Mouse (Mus musculus) heart, embryonic 13.5 days (tissue): ENCODE measurements around the gene Gm7271. TPM values are rescaled to one million over a fixed set of nuclear protein-coding genes. Genes with fewer than 3 reads are reported as not detected.

Source experiments
- ATAC-seq: fragments of 200-750 bp; cut with Nextera tagmentation; 2 replicates; pipeline ENCODE4 v1.8.0; 2017; ENCODE audit warnings: moderate TSS enrichment; ENCODE audit not compliant: insufficient number of reproducible peaks, low FRiP score, low TSS enrichment; ENCODE audit errors: extremely low read depth
- H3K27ac ChIP-seq: fragments of 300-500 bp; sonication (generic); replicated peaks from 2 replicates; pipeline ENCODE4 v1.5.1; 2015; ENCODE audit warnings: moderate library complexity, mild to moderate bottlenecking, inconsistent platforms
- H3K27me3 ChIP-seq: fragments of 300-500 bp; sonication (generic); replicated peaks from 2 replicates; pipeline ENCODE4 v1.6.1; 2015; ENCODE audit warnings: mild to moderate bottlenecking, inconsistent platforms
- H3K36me3 ChIP-seq: fragments of 300-500 bp; sonication (generic); 2 replicates; pipeline ENCODE4 v1.6.1; 2015; ENCODE audit warnings: mild to moderate bottlenecking, inconsistent platforms
- H3K4me1 ChIP-seq: fragments of 300-500 bp; sonication (generic); 2 replicates; pipeline ENCODE4 v1.6.1; 2015; ENCODE audit warnings: inconsistent platforms
- H3K4me2 ChIP-seq: fragments of 300-500 bp; sonication (generic); 2 replicates; pipeline ENCODE4 v1.6.1; 2015; ENCODE audit warnings: inconsistent platforms, mild to moderate bottlenecking, moderate library complexity
- H3K4me3 ChIP-seq: fragments of 300-500 bp; sonication (generic); 2 replicates; pipeline ENCODE4 v1.5.1; 2015; ENCODE audit warnings: moderate library complexity, mild to moderate bottlenecking, inconsistent platforms
- H3K9ac ChIP-seq: fragments of 300-500 bp; sonication (generic); 2 replicates; pipeline ENCODE4 v1.6.1; 2015; ENCODE audit warnings: inconsistent platforms, mild to moderate bottlenecking, moderate library complexity
- H3K9me3 ChIP-seq: fragments of 300-500 bp; sonication (generic); 2 replicates; pipeline ENCODE4 v1.6.1; 2016; ENCODE audit warnings: inconsistent platforms
- WGBS: fragments of 180-500 bp; shearing (Covaris S2); methylation state at CpG from one replicate; pipeline ENCODE4 v1.1.7; 2015; ENCODE audit warnings: mixed read lengths; 5-methylcytosine and 5-hydroxymethylcytosine counted together
- polyA plus RNA-seq: library from polyadenylated mRNA; unstranded; fragments of >200 nt; fragmentation: Nextera tagmentation; extraction: Ambion mirVana; gene quantifications from 2 replicates; pipeline ENCODE4 v1.2.1, GENCODE M21; 2015

Gene Gm7271
- polyA plus RNA-seq = not detected in 2 replicates

- no peak within 1 kb of the TSS for H3K9ac ChIP-seq
- H3K4me3 ChIP-seq = no peak within 1 kb of the TSS
- no peak within 1 kb of the TSS for H3K4me2 ChIP-seq
- 50% methylated on average over 5 of the region's 5 CpGs for WGBS
- no peaks in the 10 kb centered on the region for H3K9me3 ChIP-seq
- H3K27ac ChIP-seq = no peak within 1 kb of the TSS
- no peak for ATAC-seq
- peaks cover 58% of the 10 kb centered on the region for H3K27me3 ChIP-seq
- no peaks in the 10 kb centered on the region for H3K36me3 ChIP-seq
- H3K4me1 ChIP-seq = no peaks in the 10 kb centered on the region
These were observed at the start of gene Gm7271 for GRCm38 (mm10) chr5:76483811-76484210. Gene Gm7271, plus strand, starts transcription at chr5:76484040.

DNA sequence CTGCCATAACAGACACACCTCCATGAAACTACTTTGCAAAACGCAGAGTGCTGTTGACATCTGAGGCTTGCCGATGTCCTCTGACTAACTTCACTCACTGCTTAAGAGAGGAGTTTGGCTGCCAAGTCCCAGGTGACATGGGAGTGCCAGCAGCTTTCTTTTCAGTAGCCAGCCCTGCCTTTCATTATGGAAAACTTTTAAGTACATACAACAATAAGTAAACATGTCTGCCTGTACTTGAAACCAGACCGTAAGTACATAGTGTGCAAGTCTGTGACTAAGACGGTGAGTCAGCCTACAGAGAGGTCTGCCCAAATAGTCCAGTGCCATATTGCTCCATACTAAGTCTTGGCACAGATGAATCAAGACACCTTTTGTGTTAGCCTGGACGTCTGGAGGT, 46.7 kb upstream of the Gm7271 start:
- WGBS = 77% methylated on average over 5 of the region's 5 CpGs

DNA sequence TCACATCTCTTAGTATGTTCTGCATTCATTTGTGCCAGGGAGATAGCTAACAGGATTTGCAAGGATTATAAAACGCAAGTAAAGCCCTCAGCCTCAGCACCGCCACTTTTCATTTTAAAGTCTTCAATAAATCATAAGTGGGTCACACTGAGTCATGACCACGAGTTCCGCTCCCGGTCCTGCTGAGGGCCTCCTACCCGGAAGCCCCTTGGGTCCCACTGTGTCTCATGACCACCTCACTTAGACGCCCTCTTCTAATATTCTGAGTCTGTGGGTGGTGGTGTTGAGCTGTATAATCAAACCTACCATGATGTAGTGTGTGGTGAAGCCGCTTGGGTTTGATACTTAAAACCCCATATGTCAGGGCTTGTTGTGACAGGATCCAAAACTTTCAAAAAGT, 46.1 kb upstream of the Gm7271 start:
- no peaks in the 10 kb centered on the region for H3K36me3 ChIP-seq
- no peaks in the 10 kb centered on the region for H3K4me1 ChIP-seq
- H3K9me3 ChIP-seq = peaks cover 4% of the 10 kb centered on the region; the same call in 1 of the 2 replicates
- 85% methylated on average over 8 of the region's 8 CpGs for WGBS
- H3K27ac ChIP-seq = no peak overlapping the region
- H3K4me3 ChIP-seq = no peak overlapping the region
- no peak overlapping the region for H3K9ac ChIP-seq
- H3K27me3 ChIP-seq = no peaks in the 10 kb centered on the region
- no peak for ATAC-seq
- H3K4me2 ChIP-seq = no peak overlapping the region

More for the DNA sequence above, 46.7 kb upstream of the Gm7271 start:
- H3K36me3 ChIP-seq = no peaks in the 10 kb centered on the region
- H3K4me1 ChIP-seq = no peaks in the 10 kb centered on the region
- no peak overlapping the region for H3K27ac ChIP-seq
- peaks cover 4% of the 10 kb centered on the region; the same call in 1 of the 2 replicates for H3K9me3 ChIP-seq
- no peak overlapping the region for H3K4me2 ChIP-seq
- no peak overlapping the region for H3K4me3 ChIP-seq
- H3K9ac ChIP-seq = no peak overlapping the region
- ATAC-seq = no peak
- no peaks in the 10 kb centered on the region for H3K27me3 ChIP-seq

- Histone ChIP-seq H3K4me1 (no peaks in the 10 kb centered on the region), H3K4me2 (no peak overlapping the region), H3K9ac (no peak overlapping the region), H3K36me3 (no peaks in the 10 kb centered on the region), H3K4me3 (no peak overlapping the region), H3K27ac (no peak overlapping the region), H3K9me3 (no peaks in the 10 kb centered on the region), H3K27me3 (no peaks in the 10 kb centered on the region)
- ATAC-seq = no peak
- WGBS = 65% methylated on average over 4 of the region's 4 CpGs
These were observed 42.4 kb upstream of the Gm7271 start for GRCm38 (mm10) chr5:76441431-76441830.

GRCm38 (mm10) chr5:76474931-76475330, 8.9 kb upstream of the Gm7271 start:
- 75% methylated on average over 2 of the region's 2 CpGs for WGBS
- no peaks in the 10 kb centered on the region for H3K36me3 ChIP-seq
- no peak overlapping the region for H3K4me2 ChIP-seq
- H3K9me3 ChIP-seq = no peaks in the 10 kb centered on the region
- H3K4me3 ChIP-seq = no peak overlapping the region
- H3K27ac ChIP-seq = no peak overlapping the region
- H3K27me3 ChIP-seq = peaks cover 8% of the 10 kb centered on the region; the same call in 1 of the 2 replicates
- H3K4me1 ChIP-seq = no peaks in the 10 kb centered on the region
- ATAC-seq = no peak
- no peak overlapping the region for H3K9ac ChIP-seq

- ATAC-seq = no peak
- 60% methylated on average over 4 of the region's 4 CpGs for WGBS
- no peaks in the 10 kb centered on the region for H3K36me3 ChIP-seq
These were observed 7.0 kb upstream of the Gm7271 start for GRCm38 (mm10) chr5:76476873-76477272.

DNA sequence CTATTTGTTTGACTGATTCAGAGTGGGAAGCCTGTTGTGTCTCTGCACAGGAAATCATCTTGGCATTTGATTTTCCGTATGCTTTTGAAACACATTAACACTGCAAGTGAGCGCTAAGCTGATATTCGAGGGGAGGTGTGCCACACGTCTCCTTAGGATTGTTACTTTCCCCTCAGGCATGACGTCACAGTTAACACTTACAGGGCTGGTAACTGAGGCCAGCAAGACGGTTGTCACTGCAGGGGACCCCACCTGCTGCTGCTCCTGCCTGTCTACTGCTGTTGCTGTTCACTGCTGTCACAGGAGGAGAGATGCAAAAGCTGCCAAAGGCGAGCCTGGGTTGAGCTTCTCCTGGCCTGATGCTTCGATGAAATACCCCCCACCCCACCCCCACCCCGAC, 6.1 kb upstream of the Gm7271 start:
- Histone ChIP-seq H3K36me3 (no peaks in the 10 kb centered on the region), H3K4me3 (no peak overlapping the region), H3K9ac (no peak overlapping the region), H3K27ac (no peak overlapping the region), H3K4me1 (no peaks in the 10 kb centered on the region), H3K4me2 (no peak overlapping the region), H3K27me3 (peaks cover 27% of the 10 kb centered on the region), H3K9me3 (no peaks in the 10 kb centered on the region)
- ATAC-seq = no peak
- WGBS = 31% methylated on average over 9 of the region's 9 CpGs

More at GRCm38 (mm10) chr5:76476873-76477272, 7.0 kb upstream of the Gm7271 start:
- H3K4me3 ChIP-seq = no peak overlapping the region
- H3K27me3 ChIP-seq = peaks cover 18% of the 10 kb centered on the region
- no peaks in the 10 kb centered on the region for H3K4me1 ChIP-seq
- H3K4me2 ChIP-seq = no peak overlapping the region
- no peak overlapping the region for H3K27ac ChIP-seq
- no peaks in the 10 kb centered on the region for H3K9me3 ChIP-seq
- H3K9ac ChIP-seq = no peak overlapping the region

- no peaks in the 10 kb centered on the region for H3K9me3 ChIP-seq
- no peak for ATAC-seq
- no peaks in the 10 kb centered on the region for H3K36me3 ChIP-seq
- H3K4me3 ChIP-seq = no peak overlapping the region
- H3K27me3 ChIP-seq = peaks cover 31% of the 10 kb centered on the region
- no peak overlapping the region for H3K27ac ChIP-seq
- H3K4me2 ChIP-seq = no peak overlapping the region
- 77% methylated on average over 13 of the region's 13 CpGs for WGBS
- H3K4me1 ChIP-seq = no peaks in the 10 kb centered on the region
- H3K9ac ChIP-seq = no peak overlapping the region
These were observed 11.3 kb downstream of the Gm7271 start for GRCm38 (mm10) chr5:76495126-76495525.

GRCm38 (mm10) chr5:76522446-76522845, 38.6 kb downstream of the Gm7271 start:
- Histone ChIP-seq H3K9me3 (no peaks in the 10 kb centered on the region), H3K27ac (no peak overlapping the region), H3K9ac (no peak overlapping the region), H3K4me3 (no peak overlapping the region), H3K4me2 (no peak overlapping the region), H3K36me3 (no peaks in the 10 kb centered on the region), H3K27me3 (no peaks in the 10 kb centered on the region), H3K4me1 (no peaks in the 10 kb centered on the region)
- 70% methylated on average over 1 of the region's 1 CpGs for WGBS
- ATAC-seq = no peak

GRCm38 (mm10) chr5:76524623-76525022, 40.8 kb downstream of the Gm7271 start:
- WGBS = 61% methylated on average over 5 of the region's 5 CpGs
- no peak for ATAC-seq
- no peak overlapping the region for H3K4me3 ChIP-seq
- no peak overlapping the region for H3K9ac ChIP-seq
- H3K27ac ChIP-seq = no peak overlapping the region
- no peaks in the 10 kb centered on the region for H3K4me1 ChIP-seq
- H3K27me3 ChIP-seq = no peaks in the 10 kb centered on the region
- H3K9me3 ChIP-seq = no peaks in the 10 kb centered on the region
- H3K36me3 ChIP-seq = no peaks in the 10 kb centered on the region
- H3K4me2 ChIP-seq = no peak overlapping the region

DNA sequence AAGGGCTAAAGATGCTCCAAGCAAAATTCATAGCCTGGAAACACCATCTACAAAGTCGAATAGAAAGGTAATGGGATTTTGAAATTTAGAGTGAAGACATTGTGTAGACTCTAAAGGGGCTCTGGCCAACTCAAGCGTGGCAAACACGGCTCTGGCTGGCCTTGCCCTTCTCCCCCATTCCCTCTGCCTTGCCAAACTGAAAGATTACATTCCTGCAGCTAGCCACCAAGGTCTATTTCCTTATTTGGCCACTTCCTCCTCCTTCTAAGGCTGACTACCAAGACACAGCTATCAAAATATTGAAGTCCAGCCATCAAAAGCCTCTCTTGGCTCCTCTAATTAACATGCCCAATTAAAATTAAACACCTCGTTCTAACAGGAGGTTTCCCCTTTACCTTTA, 41.2 kb downstream of the Gm7271 start:
- Histone ChIP-seq H3K4me3 (no peak overlapping the region), H3K4me2 (no peak overlapping the region), H3K27me3 (no peaks in the 10 kb centered on the region), H3K4me1 (peaks cover 4% of the 10 kb centered on the region), H3K27ac (no peak overlapping the region), H3K9ac (no peak overlapping the region), H3K9me3 (no peaks in the 10 kb centered on the region), H3K36me3 (no peaks in the 10 kb centered on the region)
- no peak for ATAC-seq
- 45% methylated on average over 4 of the region's 4 CpGs for WGBS

GRCm38 (mm10) chr5:76525829-76526228, 42.0 kb downstream of the Gm7271 start:
- Histone ChIP-seq H3K4me1 (peaks cover 12% of the 10 kb centered on the region), H3K4me2 (no peak overlapping the region), H3K9ac (no peak overlapping the region), H3K4me3 (no peak overlapping the region), H3K27ac (no peak overlapping the region), H3K27me3 (no peaks in the 10 kb centered on the region), H3K9me3 (no peaks in the 10 kb centered on the region), H3K36me3 (no peaks in the 10 kb centered on the region)
- WGBS = 34% methylated on average over 2 of the region's 2 CpGs
- no peak for ATAC-seq
